Mouse (Mus musculus): ENCODE data around the gene Cdk12.

DNA sequence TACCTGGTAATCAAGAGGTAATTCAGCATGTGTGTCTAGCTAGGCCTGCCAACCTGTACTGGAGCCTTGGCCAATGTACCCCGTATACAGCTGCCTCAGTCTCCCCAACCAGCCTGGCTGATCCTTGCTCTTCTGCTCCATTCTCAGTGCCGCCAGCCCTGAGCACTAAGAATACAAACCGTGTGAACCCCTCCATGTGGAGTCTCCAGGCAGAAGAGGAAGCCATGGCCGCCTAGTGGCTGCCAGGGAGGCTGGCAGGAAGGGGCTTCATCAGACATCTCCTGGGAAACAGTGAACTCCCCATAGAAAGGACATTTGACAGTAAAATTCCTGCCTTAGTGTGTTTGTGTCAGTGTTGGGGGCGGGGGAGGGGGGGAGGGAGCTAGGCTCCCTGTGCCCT is 93.4 kb downstream of the Cdk12 start:
- TF ChIP-seq ZNF384 (IDR thresholded peaks at IDR 0.05; ENCODE audit: low read depth, low read length) (no peak), HCFC1 (IDR thresholded peaks at IDR 0.05; ENCODE audit: borderline replicate concordance, insufficient read depth, low read length) (no peak)

Data from ES-E14 (cell line).